ENCODE assay signal across 12 mouse cellular contexts in genomic region chr2:69064759-69065158, GRCm38 (mm10).
"Had no signal": no experiment of that assay in that cellular context is flagged by ENCODE, and none has a peak within 500 bp of the region (broad histone marks: within the 10 kb centered on the region; RNA-seq: fewer than 3 reads in every experiment).

No protein-coding gene starts in this region.

- DNase-seq: gastrocnemius, postnatal 14 days; gastrocnemius, postnatal 36 days; heart, adult 18-20 months; heart, postnatal 10 days; kidney, adult 11 months; kidney, adult 2 months; kidney, adult 9 months; kidney, postnatal 14 days; kidney, postnatal 36 days; layer of hippocampus, adult 9-11 months; layer of hippocampus, postnatal 36 days; left cerebral cortex, postnatal 4 days had no signal
